Mouse (Mus musculus) large intestine, adult 2 months (tissue): ENCODE data around the gene Bri3. TPM values are rescaled to one million over a fixed set of nuclear protein-coding genes. Genes with fewer than 3 reads are reported as not detected.
A peak's percentile ranks its signal among the peaks of the same experiment; 100 is the strongest.
"Not testable (repeated sequence)": the region's sequence is repeated elsewhere in the genome, so short reads cannot be mapped to it uniquely, and the experiment has no call there.

ENCODE experiments used
- DNase-seq: peaks from one replicate; pipeline ENCODE4 v3.0.0-alpha.2; 2012; ENCODE audit warnings: low read depth, low spot score
- WGBS: fragments of 180-500 bp; shearing (Covaris S2); methylation state at CpG from one replicate; pipeline ENCODE4 v1.1.7; 2018; 5-methylcytosine and 5-hydroxymethylcytosine counted together
- polyA plus RNA-seq: library from polyadenylated mRNA; depleted of rRNA; stranded (reverse); fragments of >200 nt; gene quantifications from 2 replicates; pipeline ENCODE4 v1.2.3, GENCODE M21; 2012

The Bri3 gene
- polyA plus RNA-seq, 1 experiment, result 134 TPM

- DNase-seq, result no peak
- WGBS, result 72% methylated on average over 5 of the region's 5 CpGs
Observed at GRCm38 (mm10) chr5:144284599-144284998, 40.4 kb downstream of the Bri3 start.

- DNase-seq, result no peak
- WGBS, result 74% methylated on average over 9 of the region's 9 CpGs
Observed at GRCm38 (mm10) chr5:144286591-144287266, 42.5 kb downstream of the Bri3 start.

GRCm38 (mm10) chr5:144287267-144287820 is 43.1 kb downstream of the Bri3 start:
- 83% methylated on average over 3 of the region's 3 CpGs for WGBS
- no peak for DNase-seq

- DNase-seq, result no peak
- 88% methylated on average over 9 of the region's 9 CpGs for WGBS
Observed at GRCm38 (mm10) chr5:144288391-144288790, 44.2 kb downstream of the Bri3 start.

- 66% methylated on average over 4 of the region's 4 CpGs for WGBS
- DNase-seq, result no peak
Observed at GRCm38 (mm10) chr5:144289769-144290440, 45.7 kb downstream of the Bri3 start.

GRCm38 (mm10) chr5:144294908-144295307 is 50.7 kb downstream of the Bri3 start:
- 17% methylated on average over 7 of the region's 7 CpGs for WGBS
- DNase-seq, result no peak

- DNase-seq, result no peak
- 55% methylated on average over 1 of the region's 1 CpGs for WGBS
Observed at GRCm38 (mm10) chr5:144295357-144295756, 51.1 kb downstream of the Bri3 start.

GRCm38 (mm10) chr5:144296090-144296604 is 51.9 kb downstream of the Bri3 start:
- DNase-seq, result peak; percentile 48

GRCm38 (mm10) chr5:144303071-144303470 is 58.8 kb downstream of the Bri3 start:
- 89% methylated on average over 2 of the region's 2 CpGs for WGBS
- no peak for DNase-seq

More at GRCm38 (mm10) chr5:144296090-144296604, 51.9 kb downstream of the Bri3 start:
- WGBS, result 32% methylated on average over 7 of the region's 7 CpGs

GRCm38 (mm10) chr5:144308929-144309328 is 64.7 kb downstream of the Bri3 start:
- WGBS, result 85% methylated on average over 4 of the region's 4 CpGs
- DNase-seq, result no peak

GRCm38 (mm10) chr5:144312183-144312582 is 67.9 kb downstream of the Bri3 start:
- DNase-seq, result no peak
- 69% methylated on average over 7 of the region's 7 CpGs for WGBS

GRCm38 (mm10) chr5:144313335-144313734 is 69.1 kb downstream of the Bri3 start:
- DNase-seq, result no peak
- WGBS, result 30% methylated on average over 5 of the region's 5 CpGs

- WGBS, result 34% methylated on average over 12 of the region's 12 CpGs
Observed at GRCm38 (mm10) chr5:144314731-144315494, 70.7 kb downstream of the Bri3 start.

GRCm38 (mm10) chr5:144316442-144316841 is 72.2 kb downstream of the Bri3 start:
- 44% methylated on average over 3 of the region's 3 CpGs for WGBS
- DNase-seq, result no peak

More at GRCm38 (mm10) chr5:144314731-144315494, 70.7 kb downstream of the Bri3 start:
- no peak for DNase-seq

GRCm38 (mm10) chr5:144317426-144317825 is 73.2 kb downstream of the Bri3 start:
- WGBS, result 20% methylated on average over 8 of the region's 8 CpGs
- peak; percentile 95 for DNase-seq

GRCm38 (mm10) chr5:144318286-144318685 is 74.0 kb downstream of the Bri3 start:
- WGBS, result 20% methylated on average over 6 of the region's 6 CpGs
- DNase-seq, result no peak

GRCm38 (mm10) chr5:144321681-144322080 is 77.4 kb downstream of the Bri3 start:
- WGBS, result 17% methylated on average over 7 of the region's 7 CpGs
- DNase-seq, result no peak

GRCm38 (mm10) chr5:144322717-144323116 is 78.5 kb downstream of the Bri3 start:
- no peak for DNase-seq
- WGBS, result 76% methylated on average over 3 of the region's 3 CpGs

GRCm38 (mm10) chr5:144334010-144334409 is 89.8 kb downstream of the Bri3 start:
- 31% methylated on average over 11 of the region's 11 CpGs for WGBS
- DNase-seq, result no peak

- not testable (repeated sequence) for DNase-seq
- WGBS, result 31% methylated on average over 6 of the region's 6 CpGs
Observed at GRCm38 (mm10) chr5:144335357-144335756, 91.1 kb downstream of the Bri3 start.
